Mouse (Mus musculus): Measurements from ENCODE around the gene Srsf6. TPM values are rescaled to one million over a fixed set of nuclear protein-coding genes. Genes with fewer than 3 reads are reported as not detected.

Srsf6 gene
- polyA plus RNA-seq (2017; shearing (Covaris generic)): 163 TPM

GRCm38 (mm10) chr2:162931123-162931673 is at the start of gene Srsf6:
Gene Srsf6 (plus strand): TSS chr2:162931528.

DNA sequence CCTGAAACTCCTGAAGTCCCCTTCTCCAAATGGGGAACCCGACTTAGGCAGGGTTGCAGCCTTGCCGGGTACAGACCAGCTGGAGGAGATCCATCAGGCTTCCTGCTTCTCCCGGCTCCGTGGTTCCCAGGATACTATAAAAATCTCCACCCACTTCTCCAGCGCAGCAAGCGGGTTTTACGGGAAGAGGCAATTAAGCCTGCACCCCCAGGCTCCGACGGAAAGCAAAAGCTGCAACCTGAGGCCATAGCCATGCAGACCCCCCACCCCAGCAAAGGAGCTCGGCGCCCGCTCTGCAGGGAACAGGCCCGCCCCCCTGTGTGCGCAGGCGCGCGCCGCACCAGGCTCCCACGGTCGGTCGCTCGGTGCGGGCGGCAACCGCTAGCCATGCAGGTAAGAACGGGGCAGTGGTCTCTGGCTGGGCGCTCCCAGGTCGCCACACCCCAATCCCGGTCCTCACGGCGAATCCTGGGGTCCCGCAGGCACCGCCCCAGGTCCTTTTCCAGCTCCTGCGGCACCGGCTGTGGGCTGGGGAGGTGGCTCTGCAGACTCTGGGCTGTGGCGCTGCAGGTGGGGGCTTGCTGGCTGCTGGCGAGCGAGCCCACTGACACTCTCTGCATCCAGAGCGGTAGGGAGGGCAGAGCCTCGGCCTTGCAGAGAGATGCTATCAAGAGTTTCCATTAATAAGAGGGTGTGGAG is 12.0 kb downstream of the Srsf6 start, which contains the start of gene L3mbtl1:
TSS of gene L3mbtl1 (plus strand) at position 325 of the 699 bp plus-strand sequence.

Other genes with a start within 250 kb of the Srsf6 start
- gene L3mbtl1, start 11.9 kb downstream of the Srsf6 start, polyA plus RNA-seq (2017; shearing (Covaris generic)): not detected
- gene Sgk2, start 55.8 kb downstream of the Srsf6 start, polyA plus RNA-seq (2017; shearing (Covaris generic)): 0.11 TPM
- 61.6 TPM for gene Ift52, start 85.8 kb downstream of the Srsf6 start, polyA plus RNA-seq (2017; shearing (Covaris generic))
- 4.2 TPM for gene Mybl2, start 123.2 kb downstream of the Srsf6 start, polyA plus RNA-seq (2017; shearing (Covaris generic))
- gene Gtsf1l, start 156.3 kb downstream of the Srsf6 start, polyA plus RNA-seq (2017; shearing (Covaris generic)): not detected

Data from CD4-positive, CD25-positive, alpha-beta regulatory T cell (primary cell).